13 mouse cellular contexts compared by ENCODE assay signal in the genomic region with DNA sequence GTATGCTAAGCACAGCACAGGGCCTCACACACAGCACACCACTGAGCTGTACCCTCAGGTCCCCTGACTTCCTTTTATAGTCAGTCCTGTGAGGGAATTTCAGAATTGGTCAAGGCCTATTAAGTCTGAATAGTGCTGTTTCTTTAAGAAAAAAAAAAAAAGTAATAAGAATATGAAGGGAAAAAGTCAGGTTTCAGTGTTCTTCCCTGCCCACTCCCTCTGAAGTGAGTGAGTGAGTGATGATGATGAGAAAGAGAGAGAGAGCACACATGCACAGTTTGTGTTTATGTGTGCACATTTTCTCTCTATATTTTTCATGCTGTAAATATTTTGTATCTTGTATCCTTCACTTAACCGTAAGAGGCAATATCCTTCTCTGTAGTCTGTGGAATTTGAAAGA. TPM values are rescaled to one million over a fixed set of nuclear protein-coding genes. Genes with fewer than 3 reads are reported as not detected.
DNase-seq lines count a peak whose midpoint lies in the region; ATAC-seq and TF ChIP-seq lines count a peak whose summit lies in the region.
"Had no signal": no experiment of that assay in that cellular context is flagged by ENCODE, and none has a peak within 500 bp of the region (broad histone marks: within the 10 kb centered on the region; RNA-seq: fewer than 3 reads in every experiment).

No protein-coding gene starts in this region.

- no peak for DNase-seq in heart, postnatal 25 days (ENCODE audit: low spot score)
- no peak for DNase-seq in lung, embryonic 14.5 days
- DNase-seq in lung, postnatal 10 days: no peak
- DNase-seq in ovary, postnatal 36 days (ENCODE audit: low spot score): no peak
- no peak for DNase-seq in retina, postnatal 1 day
- DNase-seq: cerebellum, adult 11 months; heart, adult 11 months; thymus, adult 18-20 months had no signal

- H3K4me1 ChIP-seq in heart, embryonic 14.5 days (ENCODE audit: control insufficient read depth in 2 of 2, insufficient read depth in 2 of 2, low read length in 2 of 2): peaks cover 8% of the 10 kb centered on the region in 2 experiments
- H3K4me1 ChIP-seq in lung, embryonic 14.5 days (ENCODE audit: insufficient read depth): peaks cover 3% of the 10 kb centered on the region; the same call in 1 of the 2 replicates
- peaks cover 19% of the 10 kb centered on the region; the same call in 1 of the 2 replicates for H3K4me1 ChIP-seq in embryonic facial prominence, embryonic 15.5 days
- 0 out of 2 replicates have a peak, but pooled peaks cover 12% of the 10 kb centered on the region for H3K4me1 ChIP-seq in stomach, embryonic 15.5 days

- no peaks in the 10 kb centered on the region for H3K27me3 ChIP-seq in heart, embryonic 14.5 days (ENCODE audit: control insufficient read depth, insufficient read depth, low read length)
- no peaks in the 10 kb centered on the region for H3K27me3 ChIP-seq in lung, embryonic 14.5 days (ENCODE audit: insufficient read depth, low read length)
- H3K27me3 ChIP-seq in embryonic facial prominence, embryonic 15.5 days: no peaks in the 10 kb centered on the region
- no peaks in the 10 kb centered on the region for H3K27me3 ChIP-seq in stomach, embryonic 15.5 days (replicated peaks)

- ATAC-seq in heart, embryonic 14.5 days (ENCODE audit: insufficient number of reproducible peaks, insufficient read depth, low FRiP score, low read depth): no peak
- ATAC-seq in lung, embryonic 14.5 days (ENCODE audit: insufficient read depth): no peak
- no peak for ATAC-seq in embryonic facial prominence, embryonic 15.5 days (ENCODE audit: insufficient number of reproducible peaks, low FRiP score, low TSS enrichment, low read depth)
- ATAC-seq in stomach, embryonic 15.5 days (ENCODE audit: insufficient read depth, low FRiP score, low read depth): no peak
- ATAC-seq: forebrain, embryonic 16.5 days had no signal

- no peak overlapping the region for H3K9ac ChIP-seq in heart, embryonic 14.5 days (ENCODE audit: low read length)
- no peak overlapping the region for H3K9ac ChIP-seq in lung, embryonic 14.5 days
- H3K9ac ChIP-seq in embryonic facial prominence, embryonic 15.5 days: no peak overlapping the region
- H3K9ac ChIP-seq in stomach, embryonic 15.5 days: no peak overlapping the region

- H3K4me2 ChIP-seq in heart, embryonic 14.5 days (ENCODE audit: low read length): peak overlapping the region; percentile 28; the same call in 1 of the 2 replicates
- H3K4me2 ChIP-seq in lung, embryonic 14.5 days: 0 out of 2 replicates have a peak overlapping the region, but pooled peaks have one; percentile 7
- H3K4me2 ChIP-seq in embryonic facial prominence, embryonic 15.5 days (replicated peaks): no peak overlapping the region
- H3K4me2 ChIP-seq in stomach, embryonic 15.5 days: no peak overlapping the region

- WGBS in heart, embryonic 14.5 days: 47% methylated on average over 1 of the region's 1 CpGs
- 23% methylated on average over 1 of the region's 1 CpGs for WGBS in lung, embryonic 14.5 days
- 33% methylated on average over 1 of the region's 1 CpGs for WGBS in embryonic facial prominence, embryonic 15.5 days
- 20% methylated on average over 1 of the region's 1 CpGs for WGBS in stomach, embryonic 15.5 days

- peak overlapping the region in 1 of 2 experiments; percentile 70; a peak in 2 of 4 replicates for H3K27ac ChIP-seq in heart, embryonic 14.5 days (replicated peaks in 1 of 2; ENCODE audit: control insufficient read depth in 1 of 2, insufficient read depth in 1 of 2, low read depth in 2 of 2, low read length in 2 of 2)
- H3K27ac ChIP-seq in lung, embryonic 14.5 days (ENCODE audit: low read depth): peak overlapping the region; percentile 81
- H3K27ac ChIP-seq in embryonic facial prominence, embryonic 15.5 days (replicated peaks): peak overlapping the region; percentile 65; the same call in 1 of the 2 replicates
- peak overlapping the region; percentile 83 for H3K27ac ChIP-seq in stomach, embryonic 15.5 days

- no peaks in the 10 kb centered on the region for H3K9me3 ChIP-seq in heart, embryonic 14.5 days (ENCODE audit: control insufficient read depth, low read length)
- H3K9me3 ChIP-seq in lung, embryonic 14.5 days (ENCODE audit: low read depth, low read length): no peaks in the 10 kb centered on the region
- no peaks in the 10 kb centered on the region for H3K9me3 ChIP-seq in embryonic facial prominence, embryonic 15.5 days (replicated peaks)
- no peaks in the 10 kb centered on the region for H3K9me3 ChIP-seq in stomach, embryonic 15.5 days

- no peak overlapping the region for H3K4me3 ChIP-seq in heart, embryonic 14.5 days (ENCODE audit: control insufficient read depth in 1 of 2, insufficient read depth in 1 of 2, low read depth in 1 of 2, low read length in 2 of 2)
- H3K4me3 ChIP-seq in lung, embryonic 14.5 days (ENCODE audit: low read depth, low read length): no peak overlapping the region
- H3K4me3 ChIP-seq in embryonic facial prominence, embryonic 15.5 days (replicated peaks): no peak overlapping the region
- H3K4me3 ChIP-seq in stomach, embryonic 15.5 days (replicated peaks): no peak overlapping the region
- H3K4me3 ChIP-seq: left cerebral cortex, adult 2 months had no signal

- intact Hi-C loops in heart, postnatal 25 days (cut with DNase I): no loop called here

- no peaks in the 10 kb centered on the region for H3K36me3 ChIP-seq in heart, embryonic 14.5 days (ENCODE audit: control insufficient read depth, insufficient read depth, low read length)
- H3K36me3 ChIP-seq in lung, embryonic 14.5 days (ENCODE audit: insufficient read depth): no peaks in the 10 kb centered on the region
- H3K36me3 ChIP-seq in embryonic facial prominence, embryonic 15.5 days: no peaks in the 10 kb centered on the region
- H3K36me3 ChIP-seq in stomach, embryonic 15.5 days: no peaks in the 10 kb centered on the region

- TF ChIP-seq CTCF in lung, embryonic 14.5 days (IDR thresholded peaks at IDR 0.05; ENCODE audit: low read depth): no peak

RNA-seq across cellular contexts. Expression of gene Abcc1, which starts 11.0 kb away (rescaled TPM):
- polyA plus RNA-seq in heart, embryonic 14.5 days (2014; fragmentation: Nextera tagmentation; extraction: Ambion mirVana): 2.0 and 3.3 TPM in 2 replicates
- 10 to 100 TPM; 19.0 to 26.9 TPM for total RNA-seq in heart, postnatal 25 days (2021)
- 12.9 and 13.2 TPM in 2 replicates for polyA plus RNA-seq in lung, embryonic 14.5 days (2014; fragmentation: Nextera tagmentation; extraction: Ambion mirVana)
- polyA plus RNA-seq in embryonic facial prominence, embryonic 15.5 days (2015; fragmentation: Nextera tagmentation; extraction: Ambion mirVana): 14.1 and 15.0 TPM in 2 replicates
- 11.2 and 12.3 TPM in 2 replicates for polyA plus RNA-seq in stomach, embryonic 15.5 days (2015; fragmentation: Nextera tagmentation; extraction: Ambion mirVana)

RNA-seq across cellular contexts. Expression of gene Fopnl, which starts 55.2 kb away (rescaled TPM):
- 123 and 131 TPM in 2 replicates for polyA plus RNA-seq in heart, embryonic 14.5 days (2014; fragmentation: Nextera tagmentation; extraction: Ambion mirVana)
- total RNA-seq in heart, postnatal 25 days (2021): 10 to 100 TPM; 60.0 to 63.6 TPM
- 160 and 166 TPM in 2 replicates for polyA plus RNA-seq in lung, embryonic 14.5 days (2014; fragmentation: Nextera tagmentation; extraction: Ambion mirVana)
- polyA plus RNA-seq in embryonic facial prominence, embryonic 15.5 days (2015; fragmentation: Nextera tagmentation; extraction: Ambion mirVana): 145 and 156 TPM in 2 replicates
- 149 and 157 TPM in 2 replicates for polyA plus RNA-seq in stomach, embryonic 15.5 days (2015; fragmentation: Nextera tagmentation; extraction: Ambion mirVana)

Comparison
In these comparisons a context has a peak if more than half of its experiments do, and no peak if none do; other contexts are left out.
1. H3K4me2 ChIP-seq: peak in heart, embryonic 14.5 days (single experiment) and lung, embryonic 14.5 days (single experiment); none in embryonic facial prominence, embryonic 15.5 days (single experiment) and stomach, embryonic 15.5 days (single experiment).